Mouse (Mus musculus) bone marrow macrophage, adult 2 months (primary cell): ENCODE data around the gene Mtif3. TPM values are rescaled to one million over a fixed set of nuclear protein-coding genes. Genes with fewer than 3 reads are reported as not detected.

Experiments
- H3K27ac ChIP-seq: 2 replicates; pipeline ENCODE4 v1.5.1; 2012; ENCODE audit warnings: low read depth, low read length; ENCODE audit not compliant: insufficient read depth
- H3K4me1 ChIP-seq: 2 replicates; pipeline ENCODE4 v1.6.1; 2012; ENCODE audit warnings: low read length; ENCODE audit not compliant: control insufficient read depth, insufficient read depth
- H3K4me3 ChIP-seq: 2 replicates; pipeline ENCODE4 v1.5.1; 2012; ENCODE audit warnings: mild to moderate bottlenecking, low read length, moderate library complexity; ENCODE audit not compliant: insufficient read depth
- CTCF ChIP-seq: IDR thresholded peaks from 2 replicates; pipeline ENCODE4 v1.5.1; 2012; ENCODE audit warnings: low read depth, mild to moderate bottlenecking, low read length, moderate library complexity
- POLR2A ChIP-seq: IDR thresholded peaks from 2 replicates; pipeline ENCODE4 v1.6.1; 2012; ENCODE audit warnings: mild to moderate bottlenecking, low read depth, low read length, borderline replicate concordance
- polyA plus RNA-seq: library from polyadenylated mRNA; stranded (reverse); fragments of >200 nt; gene quantifications from 2 replicates; pipeline ENCODE4 v1.2.4, GENCODE M21; 2012; ENCODE audit not compliant: missing spikeins, insufficient read depth, insufficient read length

The Mtif3 gene
- polyA plus RNA-seq, result 15.5 and 19.6 TPM in 2 replicates

- peaks cover 7% of the 10 kb centered on the region for H3K4me1 ChIP-seq
- H3K4me3 ChIP-seq, result peak within 1 kb of the TSS; percentile 73
- no peak for TF ChIP-seq POLR2A
- TF ChIP-seq CTCF, result no peak
- H3K27ac ChIP-seq, result no peak within 1 kb of the TSS
Observed at GRCm38 (mm10) chr5:146963118-146963936, at the start of gene Mtif3. TSS of gene Mtif3 (minus strand) at chr5:146963800.

DNA sequence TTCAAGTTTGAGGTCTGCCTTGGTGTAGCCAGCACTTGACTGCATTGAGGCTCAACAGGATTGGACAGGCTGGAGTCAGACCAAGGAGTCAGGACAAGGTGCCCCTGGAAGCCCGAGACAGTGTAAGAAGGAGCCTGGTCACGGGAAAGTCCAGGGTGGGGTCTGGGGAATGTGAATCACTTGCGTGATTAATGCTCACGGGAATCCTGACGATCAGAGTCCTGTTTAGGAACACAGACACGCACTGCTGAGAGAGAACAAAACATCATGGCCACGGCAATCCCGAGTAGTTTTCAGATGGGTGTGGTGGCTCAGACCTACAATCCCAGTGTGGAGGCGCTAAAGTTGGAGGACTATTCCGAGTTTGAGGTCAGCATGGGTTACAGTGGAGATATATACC lies 47.7 kb upstream of the Mtif3 start:
- H3K4me1 ChIP-seq, result peaks cover 3% of the 10 kb centered on the region
- H3K27ac ChIP-seq, result no peak overlapping the region
- H3K4me3 ChIP-seq, result no peak overlapping the region
- TF ChIP-seq POLR2A, result no peak
- no peak for TF ChIP-seq CTCF

GRCm38 (mm10) chr5:147003303-147003702 lies 39.7 kb upstream of the Mtif3 start:
- Histone ChIP-seq H3K27ac (no peak overlapping the region), H3K4me3 (no peak overlapping the region), H3K4me1 (no peaks in the 10 kb centered on the region)
- TF ChIP-seq POLR2A (no peak), CTCF (no peak)

DNA sequence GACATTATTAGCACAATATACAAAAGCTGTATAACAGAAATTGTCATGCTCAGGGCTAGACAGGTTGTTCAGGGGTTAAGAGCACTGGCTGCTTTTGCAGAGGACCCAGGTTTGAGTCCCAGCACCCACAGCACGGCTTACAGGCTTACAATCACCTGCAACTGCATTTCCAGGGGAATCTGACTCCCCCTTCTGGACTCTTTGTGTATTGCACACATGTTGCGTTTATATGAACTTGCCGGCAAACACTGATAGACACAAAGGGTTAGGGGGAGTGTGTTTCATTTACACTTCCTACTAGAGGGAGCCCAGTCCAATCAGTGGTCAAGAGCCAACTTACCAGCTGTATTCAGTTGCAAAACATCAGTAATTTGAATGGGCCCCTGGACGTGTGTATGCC lies 37.7 kb upstream of the Mtif3 start:
- H3K4me3 ChIP-seq, result no peak overlapping the region
- no peak overlapping the region for H3K27ac ChIP-seq
- H3K4me1 ChIP-seq, result no peaks in the 10 kb centered on the region
- TF ChIP-seq POLR2A (no peak), CTCF (no peak)

DNA sequence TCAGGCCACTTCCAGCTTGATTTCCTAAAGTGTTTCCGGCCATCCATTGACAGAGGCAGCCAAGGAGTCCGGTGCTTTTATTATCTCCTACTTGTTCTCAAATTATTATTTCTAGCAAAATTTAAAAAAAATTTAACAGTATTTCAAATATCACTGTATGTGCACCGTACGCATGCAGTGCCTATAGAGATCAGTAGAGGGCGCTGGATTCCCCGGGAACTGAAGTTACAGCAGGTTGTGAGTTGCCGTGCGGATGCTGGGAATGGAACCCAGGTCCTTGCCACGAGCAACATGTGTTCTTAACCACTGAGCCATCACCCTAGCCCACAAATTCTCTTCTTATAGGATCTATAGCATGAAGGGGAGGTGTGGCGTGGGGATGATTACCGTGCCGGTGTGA lies 35.2 kb upstream of the Mtif3 start:
- Histone ChIP-seq H3K4me1 (no peaks in the 10 kb centered on the region), H3K4me3 (no peak overlapping the region), H3K27ac (no peak overlapping the region)
- TF ChIP-seq CTCF (no peak), POLR2A (no peak)

GRCm38 (mm10) chr5:146996812-146997211 lies 33.2 kb upstream of the Mtif3 start:
- Histone ChIP-seq H3K4me3 (no peak overlapping the region), H3K27ac (no peak overlapping the region), H3K4me1 (no peaks in the 10 kb centered on the region)
- TF ChIP-seq POLR2A (no peak), CTCF (no peak)

GRCm38 (mm10) chr5:146994973-146995372 lies 31.4 kb upstream of the Mtif3 start:
- H3K4me1 ChIP-seq, result no peaks in the 10 kb centered on the region
- H3K4me3 ChIP-seq, result no peak overlapping the region
- H3K27ac ChIP-seq, result no peak overlapping the region
- TF ChIP-seq CTCF, result no peak
- TF ChIP-seq POLR2A, result no peak

GRCm38 (mm10) chr5:146993509-146993908 lies 29.9 kb upstream of the Mtif3 start:
- Histone ChIP-seq H3K4me3 (no peak overlapping the region), H3K27ac (no peak overlapping the region), H3K4me1 (no peaks in the 10 kb centered on the region)
- TF ChIP-seq CTCF (no peak), POLR2A (no peak)

DNA sequence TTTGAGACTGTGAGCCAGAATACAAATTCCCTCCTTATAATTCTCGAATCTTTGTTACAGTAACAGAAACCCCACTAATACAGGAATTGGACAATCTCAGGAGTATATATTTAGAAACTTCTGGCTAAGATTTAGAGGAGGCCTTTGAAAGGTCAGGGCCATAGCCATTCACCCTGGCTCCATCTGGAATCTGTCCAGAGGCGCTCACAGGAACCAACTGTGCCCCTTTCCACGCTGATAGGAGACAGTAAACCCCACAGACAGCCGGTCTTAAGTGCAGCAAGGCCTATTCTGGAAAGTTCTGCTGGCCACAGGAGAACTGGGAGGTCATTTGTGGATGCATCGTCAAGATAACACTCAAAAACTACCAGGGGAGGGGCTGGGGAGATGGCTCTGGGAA lies 25.5 kb upstream of the Mtif3 start:
- H3K4me1 ChIP-seq, result no peaks in the 10 kb centered on the region
- no peak overlapping the region for H3K4me3 ChIP-seq
- TF ChIP-seq POLR2A (no peak), CTCF (no peak)
- H3K27ac ChIP-seq, result no peak overlapping the region

DNA sequence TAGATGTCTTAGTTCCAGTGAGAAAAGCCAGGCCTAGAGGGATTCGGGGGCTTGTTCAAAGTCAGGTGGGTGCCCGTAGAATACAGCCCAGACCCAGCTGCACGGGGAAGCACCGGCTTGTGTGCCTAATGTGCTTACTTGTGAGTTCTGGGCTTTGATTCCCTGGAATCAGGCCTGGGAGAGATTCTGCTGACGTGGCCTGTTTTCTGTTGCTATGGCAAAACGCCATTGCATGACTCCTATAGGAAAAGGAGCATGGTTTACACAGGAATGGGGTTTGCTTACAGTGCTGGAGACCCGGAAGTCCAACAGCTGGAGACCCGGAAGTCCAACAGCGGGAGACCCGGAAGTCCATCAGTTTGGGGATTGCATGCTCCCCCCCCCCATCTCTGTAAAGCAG lies 24.0 kb upstream of the Mtif3 start:
- no peak for TF ChIP-seq CTCF
- TF ChIP-seq POLR2A, result no peak
- H3K27ac ChIP-seq, result no peak overlapping the region
- no peak overlapping the region for H3K4me3 ChIP-seq
- H3K4me1 ChIP-seq, result no peaks in the 10 kb centered on the region

- TF ChIP-seq POLR2A (no peak), CTCF (no peak)
- H3K4me3 ChIP-seq, result no peak overlapping the region
- H3K27ac ChIP-seq, result no peak overlapping the region
- H3K4me1 ChIP-seq, result no peaks in the 10 kb centered on the region
Observed at GRCm38 (mm10) chr5:146985725-146986433, 22.3 kb upstream of the Mtif3 start.
